ENCODE assay signal across 19 mouse cellular contexts in the genomic region with DNA sequence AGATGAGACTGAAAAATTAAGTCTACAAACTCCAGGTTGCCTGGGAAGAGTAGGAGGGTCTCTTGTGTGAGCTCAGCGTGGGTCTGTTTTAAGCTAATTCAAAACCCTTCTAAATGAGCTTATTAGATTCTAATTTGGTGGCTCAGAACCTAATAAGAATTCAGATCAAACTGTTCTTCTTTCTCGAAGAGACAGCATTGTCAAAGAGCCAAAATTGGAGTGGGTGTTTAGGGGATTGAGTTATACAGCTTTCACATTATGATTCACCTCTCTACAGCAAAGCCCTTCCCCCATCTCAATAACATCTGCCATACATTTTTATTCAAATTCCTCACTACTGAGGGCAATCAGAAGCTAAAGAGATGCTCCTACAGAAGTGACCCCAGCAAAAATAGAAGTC.
"Had no signal": no experiment of that assay in that cellular context is flagged by ENCODE, and none has a peak within 500 bp of the region (broad histone marks: within the 10 kb centered on the region; RNA-seq: fewer than 3 reads in every experiment).

No protein-coding gene starts in this region.

- H3K27me3 ChIP-seq: liver, embryonic 13.5 days; midbrain, embryonic 15.5 days; neural tube, embryonic 13.5 days; stomach, embryonic 15.5 days had no signal

- H3K27ac ChIP-seq: layer of hippocampus, adult 2 months; liver, embryonic 13.5 days; midbrain, embryonic 15.5 days; neural tube, embryonic 13.5 days; stomach, embryonic 15.5 days had no signal

- H3K4me3 ChIP-seq: layer of hippocampus, adult 2 months; liver, embryonic 13.5 days; midbrain, embryonic 15.5 days; myocyte; neural tube, embryonic 13.5 days; stomach, embryonic 15.5 days had no signal

- H3K4me1 ChIP-seq: liver, embryonic 13.5 days; midbrain, embryonic 15.5 days; neural tube, embryonic 13.5 days; stomach, embryonic 15.5 days had no signal

- H3K4me2 ChIP-seq: liver, embryonic 13.5 days; midbrain, embryonic 11.5 days; midbrain, embryonic 15.5 days; neural tube, embryonic 13.5 days; stomach, embryonic 15.5 days had no signal

- DNase-seq: kidney, adult 18-20 months; kidney, adult 9 months; kidney, postnatal 14 days; liver, embryonic 13.5 days; lung, adult 2 months; lung, postnatal 14 days; lung, postnatal 4 days; right cerebral cortex, postnatal 14 days; spleen, adult 18-20 months; thymus, adult 2 months; thymus, postnatal 14 days; thymus, postnatal 4 days had no signal

- H3K9me3 ChIP-seq: liver, embryonic 13.5 days; midbrain, embryonic 15.5 days; neural tube, embryonic 13.5 days; stomach, embryonic 15.5 days had no signal

- H3K9ac ChIP-seq: liver, embryonic 13.5 days; midbrain, embryonic 15.5 days; neural tube, embryonic 13.5 days; stomach, embryonic 15.5 days had no signal

- ATAC-seq: intestine, embryonic 16.5 days; midbrain, embryonic 15.5 days had no signal

- H3K36me3 ChIP-seq: liver, embryonic 13.5 days; midbrain, embryonic 15.5 days; neural tube, embryonic 13.5 days; stomach, embryonic 15.5 days had no signal
